18 mouse cellular contexts compared by ENCODE assay signal in genomic region chr17:46268026-46268720, GRCm38 (mm10). TPM values are rescaled to one million over a fixed set of nuclear protein-coding genes. Genes with fewer than 3 reads are reported as not detected.
DNase-seq lines count a peak whose midpoint lies in the region; ATAC-seq lines count a peak whose summit lies in the region.
"Had no signal": no experiment of that assay in that cellular context is flagged by ENCODE, and none has a peak within 500 bp of the region (broad histone marks: within the 10 kb centered on the region; RNA-seq: fewer than 3 reads in every experiment).

No protein-coding gene starts in this region.

- H3K36me3 ChIP-seq in heart, embryonic 11.5 days (ENCODE audit: control insufficient read depth, insufficient read depth, low read length): peaks cover 12% of the 10 kb centered on the region
- H3K36me3 ChIP-seq in heart, embryonic 10.5 days: peaks cover 88% of the 10 kb centered on the region
- H3K36me3 ChIP-seq in limb, embryonic 15.5 days: peaks cover 77% of the 10 kb centered on the region

- ATAC-seq in heart, embryonic 11.5 days (replicated peaks; ENCODE audit: insufficient number of reproducible peaks, low FRiP score, low TSS enrichment): no peak
- no peak for ATAC-seq in limb, embryonic 15.5 days (ENCODE audit: insufficient number of reproducible peaks, low FRiP score, low TSS enrichment, low read depth)

- whole genome bisulfite sequencing in heart, embryonic 11.5 days (ENCODE audit: insufficient replicate concordance): 67% methylated on average over 10 of the region's 10 CpGs
- WGBS in heart, embryonic 10.5 days: 65% methylated on average over 10 of the region's 10 CpGs
- WGBS in limb, embryonic 15.5 days: 76% methylated on average over 10 of the region's 10 CpGs

- DNase-seq in heart, embryonic 10.5 days (ENCODE audit: low spot score): no peak
- DNase-seq in urinary bladder, adult 2 months (ENCODE audit: low spot score): peak; percentile 20
- DNase-seq in urinary bladder, adult 18-20 months (ENCODE audit: low spot score in 2 of 2): no peak
- DNase-seq in spleen, postnatal 14 days (ENCODE audit: low spot score in 2 of 2): no peak
- no peak for DNase-seq in spleen, postnatal 10 days (ENCODE audit: low spot score in 2 of 2)
- DNase-seq: adrenal gland, postnatal 14 days; cerebellum, adult 9-10 months; heart, postnatal 14 days; liver; lung, adult 2 months; midbrain, embryonic 14.5 days; right cerebral cortex, postnatal 4 days; thymus, postnatal 25 days had no signal

- H3K9me3 ChIP-seq in heart, embryonic 11.5 days (replicated peaks; ENCODE audit: control insufficient read depth, low read length): no peaks in the 10 kb centered on the region
- H3K9me3 ChIP-seq in heart, embryonic 10.5 days: no peaks in the 10 kb centered on the region
- no peaks in the 10 kb centered on the region for H3K9me3 ChIP-seq in limb, embryonic 15.5 days
- H3K9me3 ChIP-seq: G1E had no signal

- peaks cover 18% of the 10 kb centered on the region for H3K4me1 ChIP-seq in heart, embryonic 11.5 days (ENCODE audit: control insufficient read depth, insufficient read depth, low read length)
- peaks cover 53% of the 10 kb centered on the region for H3K4me1 ChIP-seq in heart, embryonic 10.5 days
- H3K4me1 ChIP-seq in limb, embryonic 15.5 days: peaks cover 26% of the 10 kb centered on the region

- no peak overlapping the region for H3K27ac ChIP-seq in heart, embryonic 11.5 days (ENCODE audit: low read depth, low read length)
- no peak overlapping the region for H3K27ac ChIP-seq in heart, embryonic 10.5 days
- H3K27ac ChIP-seq in limb, embryonic 15.5 days: peak overlapping the region; percentile 11; the same call in 1 of the 2 replicates
- H3K27ac ChIP-seq: kidney, postnatal 0 days; left cerebral cortex, adult 2 months had no signal

- H3K27me3 ChIP-seq in heart, embryonic 11.5 days (ENCODE audit: control insufficient read depth, insufficient read depth, low read length): no peaks in the 10 kb centered on the region
- H3K27me3 ChIP-seq in heart, embryonic 10.5 days (ENCODE audit: insufficient read depth, poor library complexity, severe bottlenecking): no peaks in the 10 kb centered on the region
- H3K27me3 ChIP-seq in limb, embryonic 15.5 days: no peaks in the 10 kb centered on the region

- no peak overlapping the region for H3K4me2 ChIP-seq in heart, embryonic 11.5 days
- no peak overlapping the region for H3K4me2 ChIP-seq in limb, embryonic 15.5 days

- no peak overlapping the region for H3K4me3 ChIP-seq in heart, embryonic 11.5 days (ENCODE audit: low read depth, low read length)
- H3K4me3 ChIP-seq in heart, embryonic 10.5 days: no peak overlapping the region
- H3K4me3 ChIP-seq in limb, embryonic 15.5 days: no peak overlapping the region
- H3K4me3 ChIP-seq: left cerebral cortex, adult 2 months had no signal

- peak overlapping the region; percentile 39; the same call in 1 of the 2 replicates for H3K9ac ChIP-seq in heart, embryonic 11.5 days (ENCODE audit: low read depth, low read length)
- H3K9ac ChIP-seq in limb, embryonic 15.5 days: no peak overlapping the region

RNA-seq across cellular contexts. Expression of gene Tjap1, which starts 14.7 kb away (rescaled TPM):
- polyA plus RNA-seq in heart, embryonic 11.5 days (2014; fragmentation: Nextera tagmentation; extraction: Ambion mirVana): 36.8 and 37.0 TPM in 2 replicates
- 46.5 and 55.8 TPM in 2 replicates for polyA plus RNA-seq in heart, embryonic 10.5 days (2016; fragmentation: Nextera tagmentation; extraction: Ambion mirVana)
- 37.6 and 41.0 TPM in 2 replicates for polyA plus RNA-seq in urinary bladder, adult 2 months (2012; rRNA removed)
- polyA plus RNA-seq in limb, embryonic 15.5 days (2015; fragmentation: Nextera tagmentation; extraction: Ambion mirVana): 50.9 and 58.6 TPM in 2 replicates

RNA-seq across cellular contexts. Expression of gene Lrrc73, which starts 14.8 kb away (rescaled TPM):
- polyA plus RNA-seq in heart, embryonic 11.5 days (2014; fragmentation: Nextera tagmentation; extraction: Ambion mirVana): 0.70 and 0.79 TPM in 2 replicates
- 0.33 and 0.38 TPM in 2 replicates for polyA plus RNA-seq in heart, embryonic 10.5 days (2016; fragmentation: Nextera tagmentation; extraction: Ambion mirVana)
- polyA plus RNA-seq in urinary bladder, adult 2 months (2012; rRNA removed): 1.6 and 1.9 TPM in 2 replicates
- 1.3 and 1.4 TPM in 2 replicates for polyA plus RNA-seq in limb, embryonic 15.5 days (2015; fragmentation: Nextera tagmentation; extraction: Ambion mirVana)

RNA-seq across cellular contexts. Expression of gene Yipf3, which starts 20.3 kb away (rescaled TPM):
- polyA plus RNA-seq in heart, embryonic 11.5 days (2014; fragmentation: Nextera tagmentation; extraction: Ambion mirVana): 77.8 and 83.0 TPM in 2 replicates
- 77.0 and 83.9 TPM in 2 replicates for polyA plus RNA-seq in heart, embryonic 10.5 days (2016; fragmentation: Nextera tagmentation; extraction: Ambion mirVana)
- 93.6 and 98.7 TPM in 2 replicates for polyA plus RNA-seq in urinary bladder, adult 2 months (2012; rRNA removed)
- 133 and 162 TPM in 2 replicates for polyA plus RNA-seq in limb, embryonic 15.5 days (2015; fragmentation: Nextera tagmentation; extraction: Ambion mirVana)

RNA-seq across cellular contexts. Expression of gene Polr1c, which starts 20.3 kb away (rescaled TPM):
- polyA plus RNA-seq in heart, embryonic 11.5 days (2014; fragmentation: Nextera tagmentation; extraction: Ambion mirVana): 56.0 and 56.1 TPM in 2 replicates
- polyA plus RNA-seq in heart, embryonic 10.5 days (2016; fragmentation: Nextera tagmentation; extraction: Ambion mirVana): 53.8 and 81.2 TPM in 2 replicates
- polyA plus RNA-seq in urinary bladder, adult 2 months (2012; rRNA removed): 60.7 and 75.2 TPM in 2 replicates
- 75.4 and 76.5 TPM in 2 replicates for polyA plus RNA-seq in limb, embryonic 15.5 days (2015; fragmentation: Nextera tagmentation; extraction: Ambion mirVana)

RNA-seq across cellular contexts. Expression of gene Dlk2, which starts 29.0 kb away (rescaled TPM):
- 0.27 TPM in 1 of 2 replicates, not detected in the other for polyA plus RNA-seq in heart, embryonic 11.5 days (2014; fragmentation: Nextera tagmentation; extraction: Ambion mirVana)
- 0.36 and 0.77 TPM in 2 replicates for polyA plus RNA-seq in heart, embryonic 10.5 days (2016; fragmentation: Nextera tagmentation; extraction: Ambion mirVana)
- polyA plus RNA-seq in urinary bladder, adult 2 months (2012; rRNA removed): 19.8 and 27.6 TPM in 2 replicates
- polyA plus RNA-seq in limb, embryonic 15.5 days (2015; fragmentation: Nextera tagmentation; extraction: Ambion mirVana): 14.5 and 15.2 TPM in 2 replicates
- polyA plus RNA-seq: G1E had no signal
